Mouse (Mus musculus) liver, adult 2 months (tissue): ENCODE measurements around the gene Pecam1.

ENCODE experiments used
- CTCF ChIP-seq: fragments of 200-500 bp; IDR thresholded peaks from 2 replicates; pipeline ENCODE4 v1.5.1; 2011; ENCODE audit warnings: low read depth, low read length, control low read depth
- POLR2A ChIP-seq: fragments of 200-500 bp; IDR thresholded peaks from 2 replicates; pipeline ENCODE4 v1.6.1; 2011; ENCODE audit warnings: low read length, control low read depth; ENCODE audit not compliant: insufficient read depth; ENCODE audit errors: extremely low read depth

DNA sequence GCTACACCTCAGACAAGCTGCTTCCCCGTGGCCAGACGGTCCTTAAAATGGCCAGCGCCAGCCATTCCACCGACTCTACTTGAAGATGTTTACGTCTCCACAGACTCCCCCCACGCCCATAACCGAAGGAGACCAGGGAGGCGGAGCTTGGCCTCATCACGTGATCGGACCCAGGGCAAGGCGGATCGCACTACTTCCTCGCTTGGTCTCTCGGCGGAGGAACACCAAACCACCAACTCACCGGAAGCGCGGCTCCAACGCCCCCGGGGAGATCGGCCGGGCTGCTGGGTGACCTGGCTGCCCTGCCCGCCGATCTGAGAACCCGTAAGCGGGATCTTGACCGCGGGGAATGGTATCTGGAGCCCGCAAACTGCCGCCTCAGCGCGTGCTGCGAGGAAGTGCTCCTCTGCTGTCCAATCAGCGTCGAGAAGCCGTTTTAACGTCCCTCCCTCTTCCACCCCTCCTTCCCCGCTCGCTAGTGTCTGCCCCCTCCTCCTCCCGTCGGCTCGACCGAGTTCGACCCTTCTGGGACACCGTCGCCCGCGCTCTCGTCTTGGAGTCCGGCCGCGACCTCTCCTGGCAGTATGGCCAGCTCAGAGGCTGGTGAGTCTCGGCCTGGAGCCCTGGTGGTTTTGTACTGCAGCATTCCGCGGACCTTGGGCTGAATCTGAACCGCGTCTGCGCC lies 38.5 kb upstream of the Pecam1 start, which contains the start of the genes Ddx5 and Cep95:
- TF ChIP-seq CTCF (peak; percentile 16; the same call in 1 of the 2 replicates), POLR2A (peak; percentile 60; the same call in 1 of the 2 replicates)
